ENCODE assay signal across 16 mouse cellular contexts in the genomic region with DNA sequence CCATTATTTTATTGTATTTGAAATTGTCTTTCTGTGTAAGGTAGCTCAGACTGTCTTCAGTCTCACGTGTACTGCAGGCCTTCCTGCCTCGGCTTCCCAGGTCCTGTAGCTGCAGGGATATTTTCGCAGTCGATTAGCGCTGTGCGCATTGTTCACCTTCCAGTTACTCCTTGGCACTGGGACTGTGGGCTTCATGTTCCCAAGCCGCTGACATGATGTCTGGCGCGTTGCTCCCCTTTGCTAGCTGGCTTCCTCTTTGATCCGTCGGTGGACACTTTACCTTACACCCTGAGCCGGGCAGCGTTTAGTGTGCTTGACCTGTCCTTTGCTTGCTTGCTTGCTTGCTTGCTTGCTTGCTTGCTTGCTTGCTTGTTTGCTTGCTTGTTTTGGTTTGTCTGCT. TPM values are rescaled to one million over a fixed set of nuclear protein-coding genes. Genes with fewer than 3 reads are reported as not detected.
DNase-seq lines count a peak whose midpoint lies in the region; ATAC-seq and TF ChIP-seq lines count a peak whose summit lies in the region.
"Had no signal": no experiment of that assay in that cellular context is flagged by ENCODE, and none has a peak within 500 bp of the region (broad histone marks: within the 10 kb centered on the region; RNA-seq: fewer than 3 reads in every experiment).

No protein-coding gene starts in this region.

- WGBS in heart, adult 2 months, result 51% methylated on average over 13 of the region's 13 CpGs
- 45% methylated on average over 13 of the region's 13 CpGs for WGBS in macrophage (ENCODE audit: missing documents)

- no peak for ATAC-seq in monocyte, adult 5-6 weeks (replicated peaks; ENCODE audit: insufficient number of reproducible peaks, low FRiP score, low TSS enrichment, poor library complexity, severe bottlenecking)
- ATAC-seq: forebrain, embryonic 16.5 days; intestine, embryonic 16.5 days had no signal

- H3K36me3 ChIP-seq in heart, adult 2 months (ENCODE audit: control insufficient read depth, insufficient read depth, low read length), result no peaks in the 10 kb centered on the region
- H3K36me3 ChIP-seq in macrophage (ENCODE audit: inconsistent target), result peaks cover 6% of the 10 kb centered on the region; the same call in 1 of the 2 replicates
- H3K36me3 ChIP-seq: limb, embryonic 13.5 days; neural tube, embryonic 15.5 days had no signal

- TF ChIP-seq EP300 in heart, adult 2 months (IDR thresholded peaks at IDR 0.05; ENCODE audit: insufficient read depth, low read depth, low read length), result no peak

- intact Hi-C loops in heart, adult 2 months (cut with DNase I), result no loop called here
- intact Hi-C loops in left cerebral cortex, adult 2 months (cut with DNase I), result no loop called here
- intact Hi-C loops in left cerebral cortex, postnatal 14 days (cut with DNase I), result no loop called here

- peaks cover 39% of the 10 kb centered on the region for H3K4me1 ChIP-seq in heart, adult 2 months (ENCODE audit: control insufficient read depth, insufficient read depth, low read length)

- TF ChIP-seq CTCF in heart, adult 2 months (IDR thresholded peaks at IDR 0.05), result no peak
- TF ChIP-seq CTCF in left cerebral cortex, adult 2 months (IDR thresholded peaks at IDR 0.05), result no peak
- TF ChIP-seq CTCF in brain, embryonic 14.5 days (IDR thresholded peaks at IDR 0.05; ENCODE audit: borderline replicate concordance, extremely low read depth, insufficient read depth, insufficient read length), result no peak

- no peak overlapping the region for H3K4me3 ChIP-seq in heart, adult 2 months
- no peak overlapping the region for H3K4me3 ChIP-seq in left cerebral cortex, adult 2 months
- no peak overlapping the region for H3K4me3 ChIP-seq in macrophage (ENCODE audit: inconsistent target)
- H3K4me3 ChIP-seq: limb, embryonic 13.5 days; neural tube, embryonic 15.5 days had no signal

- H3K27me3 ChIP-seq in heart, adult 2 months (ENCODE audit: control insufficient read depth, insufficient read depth, low read length), result no peaks in the 10 kb centered on the region
- H3K27me3 ChIP-seq: limb, embryonic 13.5 days; neural tube, embryonic 15.5 days had no signal

- no peak for TF ChIP-seq POLR2A in heart, adult 2 months (IDR thresholded peaks at IDR 0.05; ENCODE audit: insufficient read depth, low read depth, low read length)
- no peak for TF ChIP-seq POLR2A in brain, embryonic 14.5 days (IDR thresholded peaks at IDR 0.05; ENCODE audit: borderline replicate concordance, extremely low read depth, insufficient read depth, insufficient read length, poor library complexity, severe bottlenecking)

- no peaks in the 10 kb centered on the region; the same call in 1 of the 2 replicates for H3K79me2 ChIP-seq in heart, adult 2 months (replicated peaks; ENCODE audit: control insufficient read depth, insufficient read depth, low read length)
- peaks cover 93% of the 10 kb centered on the region for H3K79me2 ChIP-seq in macrophage (ENCODE audit: inconsistent target)

- no peak overlapping the region for H3K9ac ChIP-seq in heart, adult 2 months (ENCODE audit: low read depth, low read length)
- H3K9ac ChIP-seq: limb, embryonic 13.5 days; neural tube, embryonic 15.5 days had no signal

- no peak overlapping the region for H3K27ac ChIP-seq in heart, adult 2 months
- H3K27ac ChIP-seq in left cerebral cortex, adult 2 months, result peak overlapping the region; percentile 5; the same call in 1 of the 2 replicates
- H3K27ac ChIP-seq in macrophage, result peak overlapping the region; percentile 98
- H3K27ac ChIP-seq: limb, embryonic 13.5 days; neural tube, embryonic 15.5 days had no signal

- DNase-seq in heart, adult 11 months, result peak; percentile 91
- no peak for DNase-seq in heart, adult 2 months
- DNase-seq in left cerebral cortex, adult 2 months (ENCODE audit: extremely low spot score in 1 of 2, low spot score in 2 of 2), result no peak
- DNase-seq in left cerebral cortex, postnatal 14 days (ENCODE audit: low spot score in 2 of 2), result no peak
- peak; percentile 33 for DNase-seq in brain, embryonic 14.5 days (ENCODE audit: low read depth)
- DNase-seq in urinary bladder, postnatal 10 days (ENCODE audit: low spot score), result no peak
- DNase-seq: cerebellum, adult 11 months; embryo, embryonic 11 days; midbrain, embryonic 14.5 days; right cerebral cortex, postnatal 25 days had no signal

RNA-seq across cellular contexts. Expression of a gene that starts 16.7 kb away (rescaled TPM):
- 10 to 100 TPM; 21.4 to 23.2 TPM for total RNA-seq in heart, adult 2 months (2021)
- 15.7 and 17.6 TPM in 2 replicates for polyA plus RNA-seq in heart, adult 2 months (2012; rRNA removed)
- 10 to 100 TPM; 52.0 to 69.0 TPM for total RNA-seq in left cerebral cortex, adult 2 months (2021)
- total RNA-seq in left cerebral cortex, postnatal 14 days (2021), result 10 to 100 TPM; 62.3 to 66.7 TPM
- polyA plus RNA-seq in brain, embryonic 14.5 days (2012; rRNA removed), result 60.2 and 62.4 TPM in 2 replicates
- total RNA-seq in macrophage (2018; cell fraction: chromatin; rRNA removed), result 100 to 1,000 TPM in 24 of 26 experiments, 10 to 100 TPM in 2; 74.2 to 281 (median 160) TPM
- 100 to 1,000 TPM in 25 of 26 experiments, 10 to 100 TPM in 1; 88.0 to 169 (median 121) TPM for total RNA-seq in macrophage (2018; cell fraction: cytosol; rRNA removed)
- total RNA-seq in macrophage (2018; cell fraction: nucleus; rRNA removed), result 100 to 1,000 TPM in 23 of 26 experiments, 10 to 100 TPM in 3; 68.9 to 253 (median 154) TPM
- polyA plus RNA-seq in macrophage (2018), result 78.9 to 381 TPM (median 119 TPM) in 3 replicates
- 199 to 318 TPM (median 242 TPM) in 3 replicates for total RNA-seq in monocyte, adult 5-6 weeks (2017)

Comparison
In these comparisons a context has a peak if more than half of its experiments do, and no peak if none do; other contexts are left out.
1. DNase-seq: peak in heart, adult 11 months (single experiment) and brain, embryonic 14.5 days (single experiment); none in heart, adult 2 months (0 of 2), left cerebral cortex, adult 2 months (0 of 2), left cerebral cortex, postnatal 14 days (0 of 2) and urinary bladder, postnatal 10 days (single experiment).